Mouse (Mus musculus) lung, adult 2 months (tissue): ENCODE results near the gene Rps18.

Experiments
- CTCF ChIP-seq: fragments of 200-500 bp; IDR thresholded peaks from 2 replicates; pipeline ENCODE4 v1.5.1; 2011; ENCODE audit warnings: mild to moderate bottlenecking, low read length, control low read depth; ENCODE audit not compliant: insufficient read depth
- POLR2A ChIP-seq: fragments of 200-500 bp; IDR thresholded peaks from 2 replicates; pipeline ENCODE4 v1.6.1; 2011; ENCODE audit warnings: low read depth, mild to moderate bottlenecking, control low read depth, low read length, borderline replicate concordance; ENCODE audit errors: extremely low read depth

DNA sequence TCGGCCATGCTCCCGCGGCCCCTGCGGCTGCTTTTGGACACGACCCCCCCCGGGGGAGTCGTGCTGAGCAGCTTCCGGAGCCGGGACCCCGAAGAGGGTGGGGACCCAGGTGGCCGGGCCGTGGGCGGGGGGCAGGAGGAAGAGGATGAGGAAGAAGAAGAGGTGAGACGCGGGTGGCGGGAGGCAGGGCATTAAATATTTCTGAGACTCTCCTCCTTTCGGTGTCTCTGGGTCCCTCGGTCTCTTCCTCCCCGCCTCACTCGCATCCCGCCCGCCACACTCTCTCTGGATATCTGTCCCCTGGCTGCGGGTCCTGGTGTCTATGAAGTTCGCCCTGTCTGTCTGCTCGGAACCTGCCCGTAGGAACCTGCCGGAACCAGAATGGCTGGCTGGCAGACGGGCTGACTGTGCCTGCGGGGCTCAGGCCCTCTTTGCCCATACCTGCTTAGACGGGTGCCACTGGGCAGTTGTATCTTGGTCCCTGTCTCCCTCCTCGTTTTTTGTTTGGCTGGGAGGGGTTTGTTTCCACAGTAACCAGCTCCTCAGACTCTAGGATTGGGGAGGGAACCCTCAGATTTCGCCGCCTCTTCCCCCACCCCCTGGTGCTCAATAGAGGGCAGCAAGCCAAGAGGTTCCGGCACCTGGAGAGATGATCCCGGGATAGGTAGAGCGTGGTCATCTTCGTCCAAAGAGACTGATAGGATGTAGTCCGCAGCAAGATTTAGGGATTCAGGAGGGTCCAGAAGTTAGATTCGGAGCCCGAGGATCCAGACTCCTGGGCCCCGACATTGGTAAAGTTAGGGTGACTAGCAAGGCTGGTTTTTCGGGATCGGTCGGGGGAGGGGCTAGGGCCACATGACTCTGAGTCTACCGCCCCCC, 25.3 kb downstream of the Rps18 start:
- no peak for TF ChIP-seq CTCF
- no peak; the same call in 1 of the 2 replicates for TF ChIP-seq POLR2A
